Mouse (Mus musculus): ENCODE measurements around the gene Kcnma1.

GRCm38 (mm10) chr14:23809124-23809523 lies 205.2 kb downstream of the Kcnma1 start:
- TF ChIP-seq CTCF (IDR thresholded peaks at IDR 0.05 in 2 of 3, conservative IDR thresholded peaks at IDR 0.05 in 1 of 3; ENCODE audit: control insufficient read depth in 1 of 3, insufficient read depth in 1 of 3, low read depth in 2 of 3, low read length in 3 of 3, poor library complexity in 1 of 3, severe bottlenecking in 1 of 3), result no peak
- TF ChIP-seq EP300 (IDR thresholded peaks at IDR 0.05; ENCODE audit: low read depth in 1 of 2, low read length in 2 of 2), result no peak
- TF ChIP-seq UBTF (IDR thresholded peaks at IDR 0.05; ENCODE audit: borderline replicate concordance, insufficient read depth, low read depth, low read length), result no peak
- no peak for TF ChIP-seq POLR2A (IDR thresholded peaks at IDR 0.05; ENCODE audit: control insufficient read depth in 1 of 2, insufficient read depth in 1 of 2, low read depth in 1 of 2, low read length in 2 of 2, poor library complexity in 1 of 2)
- TF ChIP-seq ZC3H11A (IDR thresholded peaks at IDR 0.05; ENCODE audit: low read depth, low read length), result no peak
- TF ChIP-seq RAD21 (IDR thresholded peaks at IDR 0.05; ENCODE audit: low read depth, low read length), result no peak
- no peak for TF ChIP-seq ZNF384 (IDR thresholded peaks at IDR 0.05; ENCODE audit: low read depth, low read length)
- TF ChIP-seq SIN3A (IDR thresholded peaks at IDR 0.05; ENCODE audit: low read length), result no peak

All from MEL (cell line).